Mouse (Mus musculus): ENCODE measurements around the gene Tmem53.

Gene Tmem53

GRCm38 (mm10) chr4:117251801-117252316 lies at the start of gene Tmem53, which contains the start of gene Armh1:
Gene Tmem53, plus strand, starts transcription at chr4:117251951.
Gene Armh1, minus strand, starts transcription at chr4:117252125.
- no peak for DNase-seq (ENCODE audit: extremely low read depth, low read depth, low spot score)

- no peak for DNase-seq (ENCODE audit: extremely low read depth, low read depth, low spot score)
These were observed 49.4 kb upstream of the Tmem53 start for GRCm38 (mm10) chr4:117202046-117202991.

GRCm38 (mm10) chr4:117202992-117203354 lies 48.8 kb upstream of the Tmem53 start:
- no peak for DNase-seq (ENCODE audit: extremely low read depth, low read depth, low spot score)

- no peak for DNase-seq (ENCODE audit: extremely low read depth, low read depth, low spot score)
These were observed 42.2 kb upstream of the Tmem53 start for GRCm38 (mm10) chr4:117209592-117209991.

GRCm38 (mm10) chr4:117210147-117211074 lies 41.3 kb upstream of the Tmem53 start:
- no peak for DNase-seq (ENCODE audit: extremely low read depth, low read depth, low spot score)

GRCm38 (mm10) chr4:117214250-117214649 lies 37.5 kb upstream of the Tmem53 start:
- DNase-seq (ENCODE audit: extremely low read depth, low read depth, low spot score): no peak

GRCm38 (mm10) chr4:117217029-117217428 lies 34.7 kb upstream of the Tmem53 start:
- no peak for DNase-seq (ENCODE audit: extremely low read depth, low read depth, low spot score)

- no peak for DNase-seq (ENCODE audit: extremely low read depth, low read depth, low spot score)
These were observed 33.1 kb upstream of the Tmem53 start for GRCm38 (mm10) chr4:117218517-117219219.

- DNase-seq (ENCODE audit: extremely low read depth, low read depth, low spot score): no peak
These were observed 30.8 kb upstream of the Tmem53 start for GRCm38 (mm10) chr4:117220741-117221515.

GRCm38 (mm10) chr4:117221836-117222235 lies 29.9 kb upstream of the Tmem53 start:
- DNase-seq (ENCODE audit: extremely low read depth, low read depth, low spot score): no peak

- no peak for DNase-seq (ENCODE audit: extremely low read depth, low read depth, low spot score)
These were observed 28.8 kb upstream of the Tmem53 start for GRCm38 (mm10) chr4:117223001-117223400.

- no peak for DNase-seq (ENCODE audit: extremely low read depth, low read depth, low spot score)
These were observed 27.6 kb upstream of the Tmem53 start for GRCm38 (mm10) chr4:117224122-117224521.

- no peak for DNase-seq (ENCODE audit: extremely low read depth, low read depth, low spot score)
These were observed 26.5 kb upstream of the Tmem53 start for GRCm38 (mm10) chr4:117225250-117225649.

- no peak for DNase-seq (ENCODE audit: extremely low read depth, low read depth, low spot score)
These were observed 22.2 kb upstream of the Tmem53 start for GRCm38 (mm10) chr4:117229590-117229989.

- no peak for DNase-seq (ENCODE audit: extremely low read depth, low read depth, low spot score)
These were observed 21.4 kb upstream of the Tmem53 start for GRCm38 (mm10) chr4:117230331-117230730.

GRCm38 (mm10) chr4:117231208-117231607 lies 20.5 kb upstream of the Tmem53 start:
- DNase-seq (ENCODE audit: extremely low read depth, low read depth, low spot score): no peak

GRCm38 (mm10) chr4:117234166-117234741 lies 17.5 kb upstream of the Tmem53 start:
- DNase-seq (ENCODE audit: extremely low read depth, low read depth, low spot score): no peak

- DNase-seq (ENCODE audit: extremely low read depth, low read depth, low spot score): no peak
These were observed 15.9 kb upstream of the Tmem53 start for GRCm38 (mm10) chr4:117235822-117236221.

- DNase-seq (ENCODE audit: extremely low read depth, low read depth, low spot score): no peak
These were observed 12.6 kb upstream of the Tmem53 start for GRCm38 (mm10) chr4:117239153-117239552.

GRCm38 (mm10) chr4:117240867-117241266 lies 10.9 kb upstream of the Tmem53 start:
- no peak for DNase-seq (ENCODE audit: extremely low read depth, low read depth, low spot score)
